Mouse (Mus musculus): ENCODE data around the gene Slc1a1.

GRCm38 (mm10) chr19:28854831-28855230 is 20.0 kb downstream of the Slc1a1 start:
- TF ChIP-seq TAL1 (IDR thresholded peaks at IDR 0.05; ENCODE audit: low read length) (no peak), GATA1 (IDR thresholded peaks at IDR 0.05; ENCODE audit: low read length) (no peak)

Measured in erythroblast, embryonic 14.5 days (primary cell).